Mouse (Mus musculus) B cell, adult 2 months (primary cell): Measurements from ENCODE around the gene Emp1.
A peak's percentile ranks its signal among the peaks of the same experiment; 100 is the strongest.

Experiments
- DNase-seq, 2 experiments: peaks; one replicate each; pipeline ENCODE4 v3.0.0; 2022

Emp1 gene

GRCm38 (mm10) chr6:135362459-135363159 lies at the start of gene Emp1:
Gene Emp1 (plus strand): TSS chr6:135362545.
- no peak for DNase-seq

DNA sequence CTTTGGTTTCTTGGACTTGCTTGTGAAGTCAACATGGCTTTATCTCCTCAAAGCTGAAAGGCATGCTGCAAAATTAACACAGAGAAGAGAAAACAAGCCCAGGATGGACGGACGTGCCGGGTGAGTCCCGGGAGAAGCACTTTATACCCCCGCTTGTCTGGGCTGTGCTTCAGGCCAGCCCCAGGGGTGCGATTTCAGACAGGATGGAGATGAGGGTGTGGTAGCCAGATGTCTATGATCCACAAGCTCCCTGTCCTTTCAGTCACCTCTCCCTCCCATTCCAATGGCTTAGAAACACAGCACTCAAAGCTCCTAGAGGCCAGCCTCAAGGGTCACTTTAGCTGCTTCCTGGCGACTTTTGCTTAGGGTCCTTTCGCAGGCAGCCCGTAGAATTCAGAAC lies 48.4 kb upstream of the Emp1 start:
- no peak for DNase-seq

GRCm38 (mm10) chr6:135316141-135316540 lies 46.2 kb upstream of the Emp1 start:
- no peak for DNase-seq

DNA sequence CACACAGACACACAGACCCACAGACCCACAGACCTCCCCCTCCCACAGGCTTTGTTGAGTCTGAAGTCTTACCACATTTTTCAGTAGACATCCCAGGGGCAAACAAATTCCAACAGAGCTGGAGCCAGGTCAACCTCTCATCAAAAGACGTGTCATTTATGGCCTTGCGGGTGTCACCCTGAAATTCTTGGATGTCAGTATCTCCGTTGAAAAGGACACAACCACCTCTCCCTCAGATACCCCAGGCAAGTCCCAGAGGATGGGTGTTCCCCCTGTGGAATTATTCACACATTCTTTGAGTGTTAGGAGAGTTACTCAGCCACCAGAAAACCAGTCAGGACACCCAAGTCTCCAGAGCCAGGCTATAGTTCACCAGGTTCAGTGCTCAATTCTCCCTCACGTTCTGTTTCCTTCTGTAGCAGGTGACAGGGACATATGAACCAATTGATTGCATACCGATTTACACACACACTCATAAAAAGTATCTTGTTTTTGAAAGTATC lies 42.9 kb upstream of the Emp1 start:
- no peak for DNase-seq

- no peak for DNase-seq
These were observed 39.6 kb upstream of the Emp1 start for GRCm38 (mm10) chr6:135322749-135323148.

- DNase-seq: peak; percentile 65 to 67
These were observed 38.9 kb upstream of the Emp1 start for GRCm38 (mm10) chr6:135323311-135323982.

GRCm38 (mm10) chr6:135324111-135324510 lies 38.2 kb upstream of the Emp1 start:
- DNase-seq: peak; percentile 8 to 11

DNA sequence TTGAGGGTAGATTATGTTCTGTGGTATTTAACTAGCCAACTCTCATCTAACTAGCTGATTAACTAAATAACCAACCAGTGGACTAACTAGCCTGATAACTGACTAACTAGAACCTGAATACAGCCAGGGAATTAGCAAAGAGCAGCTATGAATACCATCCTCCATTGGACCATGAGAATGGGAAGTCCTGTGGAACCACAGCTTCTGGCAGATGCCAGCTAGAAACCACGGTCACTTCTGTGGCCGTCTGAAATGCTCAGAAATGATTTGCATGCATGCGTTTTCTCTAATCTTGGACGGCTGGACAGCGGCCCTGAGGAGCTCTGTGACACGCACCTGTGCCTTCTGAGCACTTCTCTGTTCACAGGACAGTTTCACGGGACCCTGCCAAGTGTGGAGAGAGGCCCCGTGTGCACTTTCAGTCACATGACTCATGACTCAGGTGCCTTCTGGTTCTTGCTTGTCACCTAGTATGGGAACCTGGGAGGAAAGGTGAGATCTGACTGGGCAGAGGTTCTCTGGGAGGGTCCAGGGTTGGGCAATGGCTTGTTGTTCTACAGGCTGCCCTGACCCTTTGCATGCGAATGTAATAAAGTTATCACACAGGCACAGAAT lies 37.6 kb upstream of the Emp1 start:
- peak; percentile 45 to 52 for DNase-seq

GRCm38 (mm10) chr6:135326847-135327246 lies 35.5 kb upstream of the Emp1 start:
- DNase-seq: no peak

- DNase-seq: no peak
These were observed 30.4 kb upstream of the Emp1 start for GRCm38 (mm10) chr6:135331916-135332315.

GRCm38 (mm10) chr6:135332737-135333281 lies 29.5 kb upstream of the Emp1 start:
- no peak for DNase-seq

GRCm38 (mm10) chr6:135333994-135334651 lies 28.2 kb upstream of the Emp1 start:
- no peak for DNase-seq

DNA sequence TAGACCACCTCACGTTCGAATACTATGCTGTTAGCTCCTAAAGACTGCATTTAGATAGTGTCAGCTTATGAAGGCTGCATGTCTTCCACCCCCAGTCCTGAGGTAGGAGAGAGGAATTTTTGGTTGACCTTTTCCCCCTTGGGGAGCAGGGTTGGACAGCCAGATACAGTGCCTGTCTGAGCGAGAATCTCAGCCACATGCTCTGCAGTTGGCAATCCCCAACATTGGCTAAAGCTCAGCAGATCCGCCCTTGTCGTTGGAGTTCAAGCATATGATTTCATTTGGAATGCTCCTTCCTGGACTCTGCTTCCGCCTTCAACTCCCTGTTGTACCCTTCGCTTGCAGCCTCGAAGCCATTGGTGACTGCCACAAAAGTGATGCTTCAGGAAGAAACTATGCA lies 26.0 kb upstream of the Emp1 start:
- DNase-seq: no peak

DNA sequence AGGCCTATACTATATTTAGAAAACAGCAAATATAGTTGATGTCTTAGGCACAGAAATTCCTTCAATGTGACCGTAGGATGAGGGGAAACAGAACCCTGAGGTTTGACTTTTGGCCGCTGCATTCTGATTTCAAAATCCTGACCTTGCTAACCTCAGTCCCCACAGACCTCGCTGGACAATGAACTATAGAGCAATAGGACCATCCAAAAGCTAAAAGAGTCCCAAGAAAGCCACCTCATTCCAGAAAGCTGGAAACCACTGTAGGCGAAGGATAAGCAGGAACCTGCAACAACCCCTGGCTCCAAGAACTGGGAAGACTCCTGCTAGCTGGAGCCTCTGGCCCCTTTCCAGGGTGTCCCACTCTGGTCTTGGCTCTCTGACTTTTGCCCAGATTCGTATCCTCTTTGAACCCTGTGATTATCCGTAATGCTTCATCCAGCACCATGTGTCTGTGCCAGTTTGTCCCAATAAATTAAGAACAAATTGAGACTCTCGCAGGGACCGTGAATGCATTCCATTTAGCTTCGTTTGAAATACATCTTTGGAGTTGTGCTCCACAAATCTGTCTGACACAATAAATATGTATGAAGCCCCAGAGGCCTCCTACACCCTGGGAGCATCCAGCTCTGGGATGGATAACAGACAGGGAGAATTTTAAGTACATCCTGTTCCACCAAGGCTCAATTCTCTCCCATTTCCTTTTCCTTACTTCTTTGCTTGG lies 21.8 kb upstream of the Emp1 start:
- no peak for DNase-seq

DNA sequence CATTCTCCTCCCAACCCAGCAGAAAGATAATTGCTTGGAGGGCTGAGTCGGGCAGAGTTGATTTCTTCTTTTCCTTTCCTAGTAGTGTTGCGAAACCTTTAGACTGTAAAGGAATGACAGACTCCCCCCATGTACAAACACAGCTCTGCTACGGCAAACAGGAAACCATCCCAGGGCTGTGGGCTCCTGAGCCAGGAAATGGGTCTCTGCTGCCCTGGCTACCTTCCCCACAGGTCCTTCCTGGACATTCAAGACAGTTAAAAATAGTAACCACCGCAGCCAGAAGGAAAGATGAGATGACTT lies 21.3 kb upstream of the Emp1 start:
- DNase-seq: no peak

GRCm38 (mm10) chr6:135351638-135352302 lies 10.6 kb upstream of the Emp1 start:
- no peak for DNase-seq

DNA sequence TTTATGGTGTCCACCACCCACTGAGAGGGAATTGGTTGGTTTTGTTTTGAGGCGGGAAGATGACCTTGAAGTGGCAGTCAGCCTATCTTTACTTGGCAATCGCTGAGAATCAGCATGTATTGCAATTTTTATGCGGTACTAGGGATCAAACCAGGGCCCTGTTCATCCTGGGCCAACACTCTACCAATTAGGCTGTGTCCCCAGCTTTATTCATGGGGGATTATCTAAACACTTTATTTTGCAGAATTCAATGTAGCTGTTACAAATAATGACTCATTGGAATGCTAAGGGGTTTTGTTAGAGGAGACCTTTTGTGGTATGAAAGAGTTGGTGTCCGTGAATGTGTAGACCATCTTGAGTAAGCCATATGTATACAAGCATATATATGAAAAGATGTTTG lies 9.8 kb upstream of the Emp1 start:
- no peak for DNase-seq

- no peak for DNase-seq
These were observed 7.4 kb upstream of the Emp1 start for GRCm38 (mm10) chr6:135354953-135355352.

- no peak for DNase-seq
These were observed 2.0 kb upstream of the Emp1 start for GRCm38 (mm10) chr6:135360331-135360730.

GRCm38 (mm10) chr6:135362098-135362458 lies 267 bp upstream of the Emp1 start:
- no peak for DNase-seq

- DNase-seq: peak in 1 of 2 experiments; percentile 13
These were observed 1.1 kb downstream of the Emp1 start for GRCm38 (mm10) chr6:135363344-135364040.
